ENCODE assay signal across 15 mouse cellular contexts in the genomic region with DNA sequence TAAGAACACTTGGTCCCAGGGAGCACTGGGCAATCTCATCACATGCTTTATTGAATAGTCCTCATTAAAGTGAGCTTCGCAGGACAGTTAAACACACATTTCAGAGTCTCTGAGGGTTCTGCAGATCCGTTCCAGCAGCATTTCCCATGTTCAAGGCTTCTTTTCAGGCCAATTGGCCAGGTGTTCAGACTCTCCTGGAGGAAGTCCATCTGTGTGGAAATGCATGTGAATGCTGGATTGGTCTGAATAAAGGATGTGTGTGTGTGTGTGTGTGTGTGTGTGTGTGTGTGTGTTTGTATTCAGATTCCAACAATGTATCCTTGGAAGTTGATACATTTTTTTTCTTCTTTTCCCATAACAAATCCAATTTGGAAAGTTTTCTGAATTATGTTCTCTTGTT.
DNase-seq lines count a peak whose midpoint lies in the region; ATAC-seq and TF ChIP-seq lines count a peak whose summit lies in the region.
"Had no signal": no experiment of that assay in that cellular context is flagged by ENCODE, and none has a peak within 500 bp of the region (broad histone marks: within the 10 kb centered on the region; RNA-seq: fewer than 3 reads in every experiment).

No protein-coding gene starts in this region.

- H3K9ac ChIP-seq in embryonic facial prominence, embryonic 12.5 days: no peak overlapping the region
- H3K9ac ChIP-seq in heart, postnatal 0 days (replicated peaks; ENCODE audit: low read depth, low read length): no peak overlapping the region
- H3K9ac ChIP-seq in midbrain, embryonic 14.5 days (replicated peaks; ENCODE audit: low read length): no peak overlapping the region
- H3K9ac ChIP-seq in midbrain, embryonic 16.5 days (ENCODE audit: low read depth, low read length): no peak overlapping the region
- no peak overlapping the region for H3K9ac ChIP-seq in stomach, embryonic 16.5 days (ENCODE audit: low read length)
- H3K9ac ChIP-seq: hindbrain, embryonic 12.5 days had no signal

- H3K4me1 ChIP-seq in embryonic facial prominence, embryonic 12.5 days: peaks cover 23% of the 10 kb centered on the region
- H3K4me1 ChIP-seq in embryonic facial prominence, embryonic 10.5 days: peaks cover 34% of the 10 kb centered on the region
- H3K4me1 ChIP-seq in heart, postnatal 0 days (ENCODE audit: control insufficient read depth, insufficient read depth): peaks cover 15% of the 10 kb centered on the region
- H3K4me1 ChIP-seq in midbrain, embryonic 14.5 days (ENCODE audit: control insufficient read depth, insufficient read depth, low read length): peaks cover 15% of the 10 kb centered on the region
- peaks cover 10% of the 10 kb centered on the region for H3K4me1 ChIP-seq in midbrain, embryonic 16.5 days (ENCODE audit: control insufficient read depth, insufficient read depth, low read length)
- H3K4me1 ChIP-seq in stomach, embryonic 16.5 days (ENCODE audit: control insufficient read depth, insufficient read depth, low read length): peaks cover 18% of the 10 kb centered on the region

- no peak for TF ChIP-seq EP300 in heart, postnatal 0 days (IDR thresholded peaks at IDR 0.05; ENCODE audit: low read depth)

- peak overlapping the region; percentile 5; the same call in 1 of the 2 replicates for H3K27ac ChIP-seq in embryonic facial prominence, embryonic 12.5 days
- no peak overlapping the region for H3K27ac ChIP-seq in embryonic facial prominence, embryonic 10.5 days (replicated peaks)
- peak overlapping the region; percentile 30; the same call in 1 of the 2 replicates for H3K27ac ChIP-seq in heart, postnatal 0 days (ENCODE audit: low read depth)
- H3K27ac ChIP-seq in midbrain, embryonic 14.5 days (replicated peaks; ENCODE audit: low read depth, low read length): no peak overlapping the region
- H3K27ac ChIP-seq in midbrain, embryonic 16.5 days (ENCODE audit: low read length): no peak overlapping the region
- peak overlapping the region; percentile 7; the same call in 1 of the 2 replicates for H3K27ac ChIP-seq in stomach, embryonic 16.5 days (ENCODE audit: low read length)
- H3K27ac ChIP-seq: hindbrain, embryonic 12.5 days had no signal

- H3K36me3 ChIP-seq in embryonic facial prominence, embryonic 12.5 days: no peaks in the 10 kb centered on the region
- no peaks in the 10 kb centered on the region for H3K36me3 ChIP-seq in embryonic facial prominence, embryonic 10.5 days (replicated peaks)
- no peaks in the 10 kb centered on the region for H3K36me3 ChIP-seq in heart, postnatal 0 days (replicated peaks; ENCODE audit: control insufficient read depth, insufficient read depth, low read length)
- no peaks in the 10 kb centered on the region for H3K36me3 ChIP-seq in midbrain, embryonic 14.5 days (ENCODE audit: control insufficient read depth, insufficient read depth, low read length)
- H3K36me3 ChIP-seq in midbrain, embryonic 16.5 days (ENCODE audit: control insufficient read depth, insufficient read depth, low read length): no peaks in the 10 kb centered on the region
- no peaks in the 10 kb centered on the region for H3K36me3 ChIP-seq in stomach, embryonic 16.5 days (ENCODE audit: control insufficient read depth, insufficient read depth, low read length)
- H3K36me3 ChIP-seq: hindbrain, embryonic 12.5 days had no signal

- no peak for ATAC-seq in embryonic facial prominence, embryonic 12.5 days (ENCODE audit: insufficient number of reproducible peaks, insufficient read depth, low FRiP score, low TSS enrichment)
- ATAC-seq in heart, postnatal 0 days (ENCODE audit: insufficient read depth, low read depth): no peak
- ATAC-seq in midbrain, embryonic 14.5 days (ENCODE audit: low FRiP score, low TSS enrichment): no peak
- no peak for ATAC-seq in midbrain, embryonic 16.5 days
- peak; percentile 45; the same call in 1 of the 2 replicates for ATAC-seq in stomach, embryonic 16.5 days (ENCODE audit: insufficient read depth, low FRiP score)

- H3K4me3 ChIP-seq in embryonic facial prominence, embryonic 12.5 days: no peak overlapping the region
- no peak overlapping the region for H3K4me3 ChIP-seq in embryonic facial prominence, embryonic 10.5 days
- no peak overlapping the region for H3K4me3 ChIP-seq in heart, postnatal 0 days (ENCODE audit: low read depth, low read length)
- no peak overlapping the region for H3K4me3 ChIP-seq in midbrain, embryonic 14.5 days (replicated peaks; ENCODE audit: low read depth, low read length)
- H3K4me3 ChIP-seq in midbrain, embryonic 16.5 days (ENCODE audit: low read depth, low read length): no peak overlapping the region
- H3K4me3 ChIP-seq in stomach, embryonic 16.5 days (replicated peaks; ENCODE audit: low read length): no peak overlapping the region
- H3K4me3 ChIP-seq: hindbrain, embryonic 12.5 days had no signal

- WGBS in embryonic facial prominence, embryonic 12.5 days: 55% methylated on average over 2 of the region's 2 CpGs
- 75% methylated on average over 2 of the region's 2 CpGs for WGBS in embryonic facial prominence, embryonic 10.5 days
- 60% methylated on average over 2 of the region's 2 CpGs for WGBS in heart, postnatal 0 days
- WGBS in midbrain, embryonic 14.5 days: 35% methylated on average over 2 of the region's 2 CpGs
- 43% methylated on average over 2 of the region's 2 CpGs for WGBS in midbrain, embryonic 16.5 days
- WGBS in stomach, embryonic 16.5 days: 41% methylated on average over 2 of the region's 2 CpGs

- H3K9me3 ChIP-seq in embryonic facial prominence, embryonic 12.5 days: no peaks in the 10 kb centered on the region
- H3K9me3 ChIP-seq in embryonic facial prominence, embryonic 10.5 days: no peaks in the 10 kb centered on the region
- no peaks in the 10 kb centered on the region for H3K9me3 ChIP-seq in heart, postnatal 0 days (replicated peaks; ENCODE audit: control insufficient read depth, low read length)
- no peaks in the 10 kb centered on the region for H3K9me3 ChIP-seq in midbrain, embryonic 14.5 days (ENCODE audit: control insufficient read depth, low read length)
- H3K9me3 ChIP-seq in midbrain, embryonic 16.5 days (replicated peaks; ENCODE audit: control insufficient read depth, low read length, poor library complexity, severe bottlenecking): no peaks in the 10 kb centered on the region
- H3K9me3 ChIP-seq in stomach, embryonic 16.5 days (replicated peaks; ENCODE audit: control insufficient read depth, low read length): no peaks in the 10 kb centered on the region
- H3K9me3 ChIP-seq: hindbrain, embryonic 12.5 days had no signal

- H3K27me3 ChIP-seq in embryonic facial prominence, embryonic 12.5 days: no peaks in the 10 kb centered on the region
- no peaks in the 10 kb centered on the region for H3K27me3 ChIP-seq in embryonic facial prominence, embryonic 10.5 days (replicated peaks; ENCODE audit: low read depth, poor library complexity, severe bottlenecking)
- H3K27me3 ChIP-seq in heart, postnatal 0 days (ENCODE audit: control insufficient read depth, insufficient read depth, low read length): no peaks in the 10 kb centered on the region
- no peaks in the 10 kb centered on the region for H3K27me3 ChIP-seq in midbrain, embryonic 14.5 days (ENCODE audit: control insufficient read depth, insufficient read depth, low read length)
- H3K27me3 ChIP-seq in midbrain, embryonic 16.5 days (ENCODE audit: control insufficient read depth, insufficient read depth, low read depth, low read length): no peaks in the 10 kb centered on the region
- no peaks in the 10 kb centered on the region for H3K27me3 ChIP-seq in stomach, embryonic 16.5 days (ENCODE audit: control insufficient read depth, insufficient read depth, low read length)

- no peak for DNase-seq in embryonic facial prominence, embryonic 10.5 days (ENCODE audit: low spot score)
- DNase-seq in heart, postnatal 0 days (ENCODE audit: low spot score): no peak
- DNase-seq in heart, postnatal 4 days: no peak
- DNase-seq in midbrain, embryonic 14.5 days: peak; percentile 13
- no peak for DNase-seq in frontal cortex, adult 2 months (ENCODE audit: extremely low spot score in 1 of 2, low spot score in 1 of 2)
- DNase-seq: adrenal gland, postnatal 25 days; cerebellum, adult 9-11 months; kidney, adult 8-10 months; layer of hippocampus, postnatal 36 days; lung, postnatal 36 days; thymus, postnatal 25 days had no signal

- no peak overlapping the region for H3K4me2 ChIP-seq in embryonic facial prominence, embryonic 12.5 days (replicated peaks)
- H3K4me2 ChIP-seq in heart, postnatal 0 days (ENCODE audit: low read depth, low read length): no peak overlapping the region
- no peak overlapping the region for H3K4me2 ChIP-seq in midbrain, embryonic 14.5 days (ENCODE audit: low read length)
- no peak overlapping the region for H3K4me2 ChIP-seq in midbrain, embryonic 16.5 days (ENCODE audit: low read length)
- H3K4me2 ChIP-seq in stomach, embryonic 16.5 days (ENCODE audit: low read depth, low read length): no peak overlapping the region
- H3K4me2 ChIP-seq: hindbrain, embryonic 12.5 days had no signal

- no peak for TF ChIP-seq CTCF in heart, postnatal 0 days (IDR thresholded peaks at IDR 0.05; ENCODE audit: low read depth)

Comparison
In these comparisons a context has a peak if more than half of its experiments do, and no peak if none do; other contexts are left out.
1. H3K27ac ChIP-seq: peak in embryonic facial prominence, embryonic 12.5 days (single experiment), heart, postnatal 0 days (single experiment) and stomach, embryonic 16.5 days (single experiment); none in embryonic facial prominence, embryonic 10.5 days (single experiment), midbrain, embryonic 14.5 days (single experiment) and midbrain, embryonic 16.5 days (single experiment).